Mouse (Mus musculus) ES-E14 (cell line): ENCODE results near the gene Cadps2. TPM values are rescaled to one million over a fixed set of nuclear protein-coding genes. Genes with fewer than 3 reads are reported as not detected.

Experiments
- DNase-seq: peaks from one replicate; pipeline ENCODE4 v3.0.0-alpha.2; 2013; ENCODE audit warnings: low read depth, low spot score
- H3K27ac ChIP-seq: 2 replicates; pipeline ENCODE4 v1.5.1; 2012; ENCODE audit warnings: low read depth, mild to moderate bottlenecking, low read length, moderate library complexity, mixed read lengths; ENCODE audit not compliant: poor library complexity, insufficient read depth, severe bottlenecking
- H3K36me3 ChIP-seq: 2 replicates; pipeline ENCODE4 v1.6.1; 2012; ENCODE audit warnings: mild to moderate bottlenecking, low read length, moderate library complexity, mixed read lengths; ENCODE audit not compliant: control insufficient read depth, poor library complexity, insufficient read depth, severe bottlenecking
- H3K4me1 ChIP-seq, 2 experiments: fragments of 150-350 bp in 1 of 2; sonication (generic) in 1 of 2; 2 replicates each; pipeline ENCODE4 v1.6.1; 2012; ENCODE audit warnings: low read length in 2 of 2, mild to moderate bottlenecking in 1 of 2, mixed read lengths in 1 of 2; ENCODE audit not compliant: control insufficient read depth in 2 of 2, insufficient read depth in 2 of 2, poor library complexity in 1 of 2
- H3K4me3 ChIP-seq, 2 experiments: fragments of 150-350 bp in 1 of 2; sonication (generic) in 1 of 2; 2 replicates each; pipeline ENCODE4 v1.5.1; 2012; ENCODE audit warnings: low read length in 2 of 2, low read depth in 1 of 2, mild to moderate bottlenecking in 1 of 2, mixed read lengths in 1 of 2; ENCODE audit not compliant: insufficient read depth in 1 of 2, poor library complexity in 1 of 2, severe bottlenecking in 1 of 2
- H3K9ac ChIP-seq: 2 replicates; pipeline ENCODE4 v1.6.1; 2012; ENCODE audit warnings: low read depth, mild to moderate bottlenecking, low read length, mixed read lengths; ENCODE audit not compliant: poor library complexity, insufficient read depth, severe bottlenecking
- H3K9me3 ChIP-seq: fragments of 150-350 bp; sonication (generic); 2 replicates; pipeline ENCODE4 v1.6.1; 2012; ENCODE audit warnings: low read depth, mild to moderate bottlenecking, low read length; ENCODE audit not compliant: control insufficient read depth, insufficient read depth
- CHD2 ChIP-seq: IDR thresholded peaks from 2 replicates; pipeline ENCODE4 v1.6.1; 2014; ENCODE audit warnings: mild to moderate bottlenecking, low read depth, low read length, inconsistent platforms
- HCFC1 ChIP-seq: IDR thresholded peaks from 2 replicates; pipeline ENCODE4 v1.6.1; 2012; ENCODE audit warnings: low read length, inconsistent platforms, borderline replicate concordance; ENCODE audit not compliant: insufficient read depth
- MAFK ChIP-seq: IDR thresholded peaks from 2 replicates; pipeline ENCODE4 v1.6.1; 2014; ENCODE audit warnings: mild to moderate bottlenecking, low read depth, low read length, inconsistent platforms; ENCODE audit not compliant: insufficient read depth
- ZC3H11A ChIP-seq: IDR thresholded peaks from 2 replicates; pipeline ENCODE4 v1.6.1; 2012; ENCODE audit warnings: low read depth, mild to moderate bottlenecking, inconsistent platforms, low read length, borderline replicate concordance
- ZNF384 ChIP-seq: IDR thresholded peaks from 2 replicates; pipeline ENCODE4 v1.6.1; 2012; ENCODE audit warnings: low read depth, low read length, inconsistent platforms
- in situ Hi-C, 2 experiments: fragments of 600-800 bp; cut with MboI; formaldehyde crosslinking; loops; one replicate each; pipeline ENCODE4 v1.15.1; 2025; ENCODE audit warnings: low sequenced_read_pairs in 2 of 2, inconsistent platforms in 1 of 2; ENCODE audit not compliant: unreplicated experiment in 2 of 2
- total RNA-seq: library from RNA; depleted of rRNA; stranded (reverse); fragments of 300-350 nt; gene quantifications from 2 replicates; pipeline ENCODE4 v1.2.3, GENCODE M21; 2012

Cadps2 gene
- total RNA-seq, 1 experiment: 0.36 TPM

DNA sequence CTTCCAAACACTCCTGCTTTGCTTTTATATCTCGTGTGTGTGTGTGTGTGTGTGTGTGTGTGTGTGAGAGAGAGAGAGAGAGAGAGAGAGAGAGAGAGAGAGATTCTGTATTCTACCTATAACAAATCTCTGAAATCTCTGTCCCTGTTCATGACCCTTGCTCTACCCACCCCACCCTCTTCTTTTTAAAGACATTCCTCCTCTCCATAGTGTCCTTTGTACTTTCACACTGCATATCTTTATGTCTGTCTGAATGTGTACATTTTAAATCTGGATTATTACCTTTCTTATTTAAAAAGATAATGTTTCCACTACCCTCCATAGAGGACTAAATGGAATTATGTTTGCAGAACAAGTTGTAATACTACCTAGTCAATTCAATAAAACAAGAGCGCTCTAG lies 315.5 kb downstream of the Cadps2 start:
- H3K36me3 ChIP-seq: no peaks in the 10 kb centered on the region
- DNase-seq: no peak
- H3K9ac ChIP-seq: no peak overlapping the region
- no peak overlapping the region for H3K4me3 ChIP-seq
- no peak overlapping the region for H3K27ac ChIP-seq
- no peaks in the 10 kb centered on the region for H3K9me3 ChIP-seq
- no peak for TF ChIP-seq MAFK
- no peak for TF ChIP-seq CHD2
- no peak for TF ChIP-seq ZC3H11A
- TF ChIP-seq ZNF384: no peak
- TF ChIP-seq HCFC1: no peak
- H3K4me1 ChIP-seq: no peaks in the 10 kb centered on the region
- in situ Hi-C loops: no loop called here

DNA sequence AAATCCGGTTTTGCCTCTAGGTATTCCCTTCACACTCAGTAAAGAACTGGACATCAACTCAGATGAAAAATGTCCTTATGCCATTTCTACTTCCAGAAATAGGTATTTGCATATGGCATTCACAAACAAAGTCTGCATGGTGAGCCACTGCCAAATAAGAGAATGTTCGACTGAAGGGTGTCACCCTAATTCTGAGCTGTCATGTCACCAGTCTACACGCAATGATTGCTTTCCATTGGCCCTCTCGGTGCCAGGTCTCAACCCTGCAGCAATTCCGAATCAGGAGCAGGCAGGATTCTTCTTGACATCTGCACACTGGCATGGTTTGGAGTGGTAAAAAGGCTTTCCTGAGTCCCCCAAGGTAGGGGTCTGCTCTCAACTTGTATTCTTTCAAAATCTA lies 316.7 kb downstream of the Cadps2 start:
- no peak for DNase-seq
- in situ Hi-C loops: no loop called here
- Histone ChIP-seq H3K36me3 (no peaks in the 10 kb centered on the region), H3K4me3 (no peak overlapping the region), H3K4me1 (no peaks in the 10 kb centered on the region), H3K27ac (no peak overlapping the region), H3K9ac (no peak overlapping the region), H3K9me3 (no peaks in the 10 kb centered on the region)
- TF ChIP-seq ZNF384: no peak
- TF ChIP-seq MAFK: no peak
- TF ChIP-seq CHD2: no peak
- no peak for TF ChIP-seq ZC3H11A
- TF ChIP-seq HCFC1: no peak

DNA sequence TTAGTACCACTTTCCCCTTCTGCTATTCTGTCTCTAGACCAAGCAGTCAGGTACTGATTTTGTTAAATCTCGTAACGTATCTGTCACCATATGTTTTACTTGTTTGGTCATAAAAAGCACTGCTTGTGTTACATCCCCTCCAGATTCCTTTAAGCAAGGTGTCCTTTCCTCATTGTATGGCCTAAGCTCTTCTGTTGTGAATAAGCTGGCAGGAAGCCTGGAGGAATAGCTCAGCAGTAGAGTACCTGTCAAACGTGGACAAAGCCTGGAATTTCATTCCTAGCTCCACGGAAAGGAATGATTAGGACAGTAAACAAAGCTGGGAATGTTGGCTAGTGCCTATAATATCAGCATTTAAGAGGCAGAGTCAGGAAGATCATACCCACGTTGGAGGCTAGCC lies 340.6 kb downstream of the Cadps2 start:
- Histone ChIP-seq H3K4me1 (no peaks in the 10 kb centered on the region), H3K36me3 (no peaks in the 10 kb centered on the region), H3K9me3 (no peaks in the 10 kb centered on the region), H3K9ac (no peak overlapping the region), H3K4me3 (no peak overlapping the region), H3K27ac (no peak overlapping the region)
- in situ Hi-C loops: no loop called here
- DNase-seq: no peak
- TF ChIP-seq CHD2: no peak
- no peak for TF ChIP-seq HCFC1
- TF ChIP-seq ZC3H11A: no peak
- no peak for TF ChIP-seq ZNF384
- no peak for TF ChIP-seq MAFK

DNA sequence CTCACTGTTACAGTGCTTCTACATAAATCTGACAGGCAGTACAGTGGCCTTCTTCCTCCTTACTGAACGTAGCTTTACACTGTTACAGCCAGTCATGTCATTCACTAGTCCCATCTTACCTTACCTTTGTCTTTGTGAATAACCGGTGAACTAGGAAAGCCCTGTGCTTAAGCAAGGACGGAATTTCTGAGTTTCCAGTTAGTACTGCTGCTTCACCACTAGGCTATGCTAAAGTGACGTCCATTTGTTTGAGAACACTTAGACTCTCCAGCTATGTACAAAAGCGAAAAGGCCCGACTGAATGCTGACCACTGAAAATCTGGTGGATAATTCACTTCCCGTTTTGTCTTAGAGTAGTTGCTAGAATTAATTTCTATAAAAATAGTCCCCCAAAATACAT lies 347.4 kb downstream of the Cadps2 start:
- H3K4me1 ChIP-seq: no peaks in the 10 kb centered on the region
- H3K9me3 ChIP-seq: no peaks in the 10 kb centered on the region
- H3K4me3 ChIP-seq: no peak overlapping the region
- in situ Hi-C loops: no loop called here
- TF ChIP-seq CHD2 (no peak), HCFC1 (no peak), ZNF384 (no peak), MAFK (no peak), ZC3H11A (peak; percentile 74; the same call in 1 of the 2 replicates)
- H3K9ac ChIP-seq: no peak overlapping the region
- DNase-seq: no peak
- no peaks in the 10 kb centered on the region for H3K36me3 ChIP-seq
- no peak overlapping the region for H3K27ac ChIP-seq

DNA sequence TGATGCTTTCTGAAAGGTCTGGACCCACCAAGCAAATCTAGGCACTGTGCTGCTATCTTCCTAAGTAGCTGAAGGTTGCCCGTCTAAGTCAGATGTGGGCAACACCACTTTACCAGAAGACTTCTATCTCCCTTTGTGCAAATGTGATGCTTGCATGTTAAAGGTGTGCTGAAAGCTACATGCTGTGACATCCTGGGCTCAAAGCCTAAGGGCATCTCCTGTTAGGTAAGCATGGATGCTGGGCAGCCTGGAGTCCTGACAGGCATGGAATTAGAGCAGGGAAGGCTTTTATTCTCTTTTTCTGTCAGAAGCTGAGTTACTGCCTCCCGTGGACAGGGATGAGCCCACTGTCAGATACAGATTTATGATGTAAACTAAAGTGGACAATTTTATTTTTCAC lies 348.8 kb downstream of the Cadps2 start:
- Histone ChIP-seq H3K4me3 (no peak overlapping the region), H3K27ac (no peak overlapping the region), H3K9me3 (no peaks in the 10 kb centered on the region), H3K4me1 (no peaks in the 10 kb centered on the region), H3K36me3 (no peaks in the 10 kb centered on the region), H3K9ac (no peak overlapping the region)
- no peak for DNase-seq
- in situ Hi-C loops: no loop called here
- no peak for TF ChIP-seq ZNF384
- no peak for TF ChIP-seq HCFC1
- no peak for TF ChIP-seq ZC3H11A
- no peak for TF ChIP-seq MAFK
- no peak for TF ChIP-seq CHD2
